Mouse (Mus musculus) gastrocnemius, postnatal 25 days (tissue): ENCODE data around the gene F8a. TPM values are rescaled to one million over a fixed set of nuclear protein-coding genes. Genes with fewer than 3 reads are reported as not detected.
"Not testable (repeated sequence)": the region's sequence is repeated elsewhere in the genome, so short reads cannot be mapped to it uniquely, and the experiment has no call there.

Experiments
- DNase-seq: peaks from one replicate; pipeline ENCODE4 v3.0.0; 2022
- long read RNA-seq, 2 experiments: library from polyadenylated mRNA; stranded (forward); transcript quantifications; one replicate each; pipeline ENCODE4 v2.0.0; 2021
- total RNA-seq, 2 experiments: library from RNA; stranded (reverse); gene quantifications; 1 replicate in 1 of 2; 2 replicates in 1 of 2; pipeline ENCODE4 v1.2.3; 2021

F8a gene
- 1 to 10 TPM; 6.3 to 7.7 TPM for total RNA-seq
- long read RNA-seq, experiment 1, transcript F8a-201 (1 exons, 2,505 nt) = major isoform, 30 of 30 reads
- long read RNA-seq, experiment 1, partial matches to known transcripts = 0 of 30 reads
- long read RNA-seq, experiment 1, other reads (novel, unspliced or antisense) = 0 of 30 reads
- long read RNA-seq, experiment 2, transcript F8a-201 (1 exons, 2,505 nt) = major isoform, 36 of 36 reads
- long read RNA-seq, experiment 2, partial matches to known transcripts = 0 of 36 reads
- long read RNA-seq, experiment 2, other reads (novel, unspliced or antisense) = 0 of 36 reads

DNA sequence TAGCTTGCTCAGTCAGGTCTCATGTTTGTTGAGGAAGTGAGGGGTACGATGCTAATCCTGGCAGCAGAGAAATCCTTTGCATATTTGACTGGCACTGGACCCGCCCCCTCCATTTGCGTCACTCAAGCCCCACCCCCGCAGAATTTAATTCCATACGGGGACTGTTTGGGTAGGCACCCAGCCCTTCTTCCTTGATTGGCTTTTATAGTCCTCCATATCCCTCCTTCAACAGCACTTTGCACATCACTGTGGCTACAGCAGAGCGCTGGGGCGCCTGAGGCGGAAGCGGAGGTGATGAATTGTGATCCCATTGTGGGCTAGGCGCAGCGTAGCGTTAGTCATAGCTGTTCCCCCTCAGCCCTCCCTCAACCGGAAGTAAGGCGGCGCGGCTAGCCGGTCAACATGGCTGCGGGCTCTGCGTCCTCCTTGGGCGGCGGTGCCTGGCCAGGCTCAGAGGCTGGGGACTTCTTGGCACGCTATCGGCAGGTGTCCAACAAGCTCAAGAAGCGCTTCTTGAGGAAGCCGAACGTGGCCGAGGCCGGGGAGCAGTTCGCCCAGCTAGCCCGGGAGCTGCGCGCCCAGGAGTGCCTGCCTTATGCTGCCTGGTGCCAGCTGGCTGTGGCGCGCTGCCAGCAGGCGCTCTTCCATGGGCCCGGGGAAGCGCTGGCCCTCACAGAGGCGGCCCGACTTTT is at the start of gene F8a:
Gene F8a (plus strand): TSS at position 378 of the 692 bp plus-strand sequence.
- DNase-seq = peak; percentile 78

DNA sequence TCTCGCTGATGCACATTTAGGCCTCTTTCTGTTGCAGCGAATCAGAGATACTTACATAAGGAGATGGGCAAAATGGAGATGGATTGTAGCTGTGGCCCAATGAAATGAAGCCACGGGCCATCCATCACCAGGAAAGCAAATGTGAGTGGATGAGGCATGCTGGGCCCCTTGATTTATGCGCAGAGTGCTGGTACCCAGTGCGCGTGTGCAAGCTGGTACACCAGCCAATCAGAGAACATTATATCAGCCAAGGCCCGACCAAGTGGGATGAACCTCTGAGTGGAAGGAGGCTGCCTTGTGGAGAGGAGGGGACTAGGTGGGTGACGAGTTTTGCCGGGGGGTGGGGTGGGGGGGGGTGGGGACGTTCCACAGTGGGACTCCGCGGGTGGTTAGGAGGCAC is 36.2 kb upstream of the F8a start, which contains the start of gene Xlr3b:
Gene Xlr3b (plus strand): TSS at position 274 of the 400 bp plus-strand sequence.
- DNase-seq = not testable (repeated sequence)

- not testable (repeated sequence) for DNase-seq
These were observed 14.1 kb upstream of the F8a start, which contains the start of gene Xlr4b for GRCm38 (mm10) chrX:73213819-73214564. Gene Xlr4b (plus strand): TSS chrX:73214333.

DNA sequence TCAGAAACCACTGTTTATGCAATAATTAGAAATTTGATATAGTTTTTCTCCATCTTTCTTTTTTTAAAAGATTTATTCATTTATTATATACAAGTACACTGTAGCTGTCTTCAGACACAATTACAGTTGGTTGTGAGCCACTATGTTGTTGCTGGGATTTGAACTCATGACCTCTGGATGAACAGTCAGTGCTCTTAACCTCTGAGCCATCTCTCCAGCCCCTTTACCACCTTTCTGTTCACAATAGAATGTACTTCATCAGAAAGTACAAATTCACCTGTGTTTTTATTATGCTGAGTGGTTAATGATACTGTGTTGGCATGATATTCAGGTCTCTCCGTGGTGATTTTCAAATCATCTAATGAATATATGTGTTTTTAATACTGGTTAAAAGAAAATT is 2.7 kb upstream of the F8a start:
- DNase-seq = no peak

DNA sequence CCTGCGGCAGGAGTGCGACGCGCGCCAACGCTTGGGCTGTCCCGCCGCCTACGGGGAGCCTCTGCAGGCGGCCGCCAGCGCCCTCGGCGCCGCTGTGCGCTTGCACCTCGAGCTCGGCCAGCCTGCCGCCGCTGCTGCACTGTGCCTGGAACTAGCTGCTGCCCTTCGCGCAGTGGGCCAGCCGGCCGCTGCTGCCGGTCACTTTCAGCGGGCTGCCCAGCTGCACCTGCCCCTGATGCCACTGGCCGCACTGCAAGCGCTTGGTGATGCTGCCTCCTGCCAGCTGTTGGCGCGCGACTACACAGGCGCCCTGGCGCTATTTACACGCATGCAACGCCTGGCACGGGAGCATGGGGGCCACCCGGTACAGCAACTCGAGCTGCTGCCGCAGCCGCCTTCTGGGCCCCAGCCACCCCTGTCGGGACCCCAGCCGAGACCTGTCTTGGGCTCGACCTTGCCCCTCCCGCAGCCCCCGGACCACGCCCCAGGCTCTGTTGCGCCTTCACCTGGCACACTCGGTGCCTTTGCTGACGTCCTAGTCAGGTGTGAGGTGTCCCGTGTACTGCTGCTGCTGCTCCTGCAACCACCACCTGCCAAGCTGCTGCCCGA is 619 bp downstream of the F8a start:
- peak; percentile 65 for DNase-seq

DNA sequence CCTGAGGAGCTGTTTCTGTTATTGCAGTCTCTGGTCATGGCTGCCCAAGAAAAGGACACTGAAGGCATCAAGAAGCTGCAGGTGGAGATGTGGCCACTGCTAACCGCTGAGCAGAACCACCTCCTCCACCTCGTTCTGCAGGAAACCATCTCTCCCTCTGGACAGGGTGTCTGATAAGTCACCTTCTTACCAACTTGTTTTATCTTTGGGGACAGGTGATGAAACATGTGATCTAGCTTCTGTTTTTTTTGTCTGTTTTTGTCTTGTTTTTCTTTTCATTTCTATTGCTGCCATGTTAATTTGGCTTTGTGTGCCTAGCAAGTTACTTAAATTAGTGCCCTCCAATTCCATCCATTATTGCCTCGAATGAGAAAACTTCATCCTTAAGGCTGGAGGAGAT is 1.2 kb downstream of the F8a start:
- no peak for DNase-seq

GRCm38 (mm10) chrX:73242821-73243325 is 14.8 kb downstream of the F8a start, which contains the start of gene Xlr4c:
Gene Xlr4c (minus strand): TSS chrX:73243130.
- DNase-seq = not testable (repeated sequence)

DNA sequence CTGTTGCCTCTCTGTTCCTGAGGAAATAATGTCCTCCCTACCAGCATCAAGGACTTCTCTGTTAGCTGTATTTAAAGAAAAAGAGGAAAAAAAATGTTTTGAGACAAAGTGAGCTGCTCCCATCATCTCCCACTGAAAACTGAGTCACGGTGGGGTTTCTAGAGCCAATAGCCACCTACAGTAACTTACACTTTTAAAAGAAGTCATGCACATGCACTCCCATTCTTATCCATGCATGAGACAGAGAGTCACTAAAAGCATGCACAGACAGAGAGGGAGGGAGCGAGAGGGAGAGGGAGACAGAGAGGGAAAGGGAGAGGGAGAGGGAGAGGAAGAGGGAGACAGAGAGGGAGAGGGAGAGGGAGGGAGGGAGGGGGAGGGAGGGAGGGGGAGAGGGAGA is 34.3 kb downstream of the F8a start:
- not testable (repeated sequence) for DNase-seq

GRCm38 (mm10) chrX:73265270-73265669 is 37.2 kb downstream of the F8a start, which contains the start of gene Xlr3c:
Gene Xlr3c (minus strand): TSS chrX:73265390.
- not testable (repeated sequence) for DNase-seq

Other genes with a start within 250 kb of the F8a start
- 1 to 10 TPM; 2.1 to 4.4 TPM for gene Zfp185, start 241.0 kb upstream of the F8a start, total RNA-seq
- gene Pnma5, start 191.2 kb upstream of the F8a start, total RNA-seq = not detected
- not detected for gene Pnma3, start 163.5 kb upstream of the F8a start, total RNA-seq
- under 1 TPM in 1 of 2 experiments, not detected in 1; 0.56 TPM for gene Xlr4a, start 145.8 kb upstream of the F8a start, total RNA-seq
- 1 to 10 TPM in 1 of 2 experiments, under 1 TPM in 1; 0.91 to 3.8 TPM for gene Xlr3a, start 131.2 kb upstream of the F8a start, total RNA-seq
- gene Gm14685, start 111.2 kb upstream of the F8a start, total RNA-seq = not detected
- gene Xlr5b, start 79.5 kb upstream of the F8a start, total RNA-seq = not detected
- not detected for gene DXBay18, start 78.8 kb upstream of the F8a start, total RNA-seq
- gene Spin2d, start 51.3 kb upstream of the F8a start, total RNA-seq = not detected
- 1 to 10 TPM in 1 of 2 experiments, under 1 TPM in 1; 0.51 to 2.7 TPM for gene Xlr3b, start 36.1 kb upstream of the F8a start, total RNA-seq
- not detected for gene Xlr4b, start 14.0 kb upstream of the F8a start, total RNA-seq
- gene Xlr4c, start 14.8 kb downstream of the F8a start, total RNA-seq = not detected
- gene Xlr3c, start 37.1 kb downstream of the F8a start, total RNA-seq = under 1 TPM in 1 of 2 experiments, not detected in 1; 0.24 TPM
- gene Xlr5a, start 64.7 kb downstream of the F8a start, total RNA-seq = not detected
- gene Xlr5c, start 64.7 kb downstream of the F8a start, total RNA-seq = not detected
- gene Gm45015, start 108.5 kb downstream of the F8a start, total RNA-seq = not detected
- 1 to 10 TPM; 4.4 to 5.9 TPM for gene Zfp275, start 114.3 kb downstream of the F8a start, total RNA-seq
- not detected for gene Gm18336, start 170.4 kb downstream of the F8a start, total RNA-seq
- under 1 TPM in 1 of 2 experiments, not detected in 1; 0.05 TPM for gene Zfp92, start 182.8 kb downstream of the F8a start, total RNA-seq
- gene Trex2, start 207.1 kb downstream of the F8a start, total RNA-seq = not detected
- 10 to 100 TPM in 1 of 2 experiments, 1 to 10 TPM in 1; 9.8 to 13.3 TPM for gene Haus7, start 230.8 kb downstream of the F8a start, total RNA-seq